Mouse (Mus musculus) left cerebral cortex, postnatal 25 days (tissue): Measurements from ENCODE around the gene Rsg1. TPM values are rescaled to one million over a fixed set of nuclear protein-coding genes. Genes with fewer than 3 reads are reported as not detected.

Experiments used
- DNase-seq, 2 experiments: peaks; one replicate each; pipeline ENCODE4 v3.0.0; 2022; ENCODE audit warnings: low spot score in 2 of 2, mixed read lengths in 1 of 2
- intact Hi-C: fragments of 180-260 bp; cut with DNase I; formaldehyde crosslinking; loops from one replicate; pipeline ENCODE4 v1.15.1; 2025
- total RNA-seq, 2 experiments: library from RNA; stranded (reverse); gene quantifications; 2 replicates each; pipeline ENCODE4 v1.2.3; 2021

The Rsg1 gene
- total RNA-seq, result 1 to 10 TPM; 2.5 to 3.2 TPM

DNA sequence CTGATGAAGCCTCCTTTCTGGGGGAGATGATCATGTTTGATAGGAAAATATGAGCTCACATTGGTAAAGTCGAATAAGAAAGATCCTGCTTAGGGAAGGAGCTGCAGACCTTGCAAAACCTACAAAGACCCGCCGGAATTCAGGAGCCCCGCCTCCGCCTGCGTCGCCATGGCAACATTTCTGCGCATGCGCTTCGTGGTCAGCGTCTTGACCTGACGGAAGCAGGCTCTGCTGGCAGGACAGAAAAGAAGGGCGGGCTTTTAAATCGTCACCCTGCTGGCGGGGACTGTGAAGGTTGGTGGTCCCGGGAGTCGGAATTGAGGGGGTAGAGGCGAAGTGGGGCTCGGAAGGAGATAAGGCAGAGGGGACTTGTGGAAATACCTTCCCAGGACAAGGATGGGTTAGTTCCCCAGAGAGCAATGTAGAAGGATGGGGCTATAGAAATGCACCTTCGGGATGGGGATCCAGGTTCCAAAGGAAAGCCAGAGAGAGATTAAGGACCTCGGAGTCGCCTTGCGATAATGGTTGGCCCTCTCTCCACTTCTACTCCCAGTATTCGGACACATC, at the start of gene Rsg1:
Gene Rsg1, plus strand, starts transcription at position 187 of the 567 bp plus-strand sequence.
- DNase-seq, result peak; percentile 93 to 96
- intact Hi-C loops, result loop anchor here (5.0 kb wide), 1 partner anchor 53 kb away; no protein-coding TSS in a partner anchor

DNA sequence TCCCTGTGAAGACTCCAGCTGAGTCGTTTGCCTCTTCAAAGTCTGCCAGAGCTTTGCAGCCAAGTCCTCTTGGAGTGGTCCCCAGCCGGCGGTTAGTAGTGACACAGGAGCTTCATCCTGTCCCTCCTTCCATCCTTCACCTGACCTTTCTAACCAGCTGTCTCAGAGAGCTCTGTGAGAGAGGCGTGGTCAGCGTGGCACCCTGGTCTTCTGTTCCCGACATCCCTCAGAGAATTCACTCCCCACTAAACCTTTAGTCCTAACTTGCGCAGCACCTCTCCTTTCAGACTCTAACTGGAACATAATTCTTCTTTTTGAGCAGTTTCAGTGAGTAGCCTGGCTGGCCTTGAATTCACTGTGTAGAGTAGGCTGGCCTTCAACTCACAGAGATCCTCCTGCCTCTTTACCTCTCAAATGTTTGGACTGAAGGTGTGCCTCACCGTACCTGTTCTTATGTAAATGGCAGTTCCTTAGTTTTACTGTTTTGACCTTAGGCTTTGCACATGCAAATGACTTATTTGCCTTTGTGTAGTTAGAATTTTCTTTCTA, 47.9 kb upstream of the Rsg1 start:
- DNase-seq, result no peak
- intact Hi-C loops, result no loop called here

DNA sequence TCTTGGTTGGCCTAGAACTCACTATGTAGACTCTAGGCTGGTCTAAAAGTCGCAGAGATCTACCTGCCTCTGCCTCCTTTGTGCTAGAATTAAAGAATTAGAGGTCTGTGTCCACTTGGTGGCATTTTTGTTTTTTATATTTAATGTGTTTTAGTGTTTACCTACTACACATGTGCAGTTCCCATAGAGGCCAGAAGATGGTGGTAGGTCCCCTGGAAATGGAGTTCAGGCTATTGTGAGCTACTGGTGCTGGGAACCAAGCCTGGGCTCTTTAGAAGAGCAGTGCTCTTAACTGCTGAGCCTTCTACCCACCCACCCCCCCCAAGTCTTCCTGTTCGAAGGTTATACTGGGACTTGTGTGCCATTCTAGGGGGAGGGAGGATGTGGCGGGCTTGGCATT, 46.6 kb upstream of the Rsg1 start:
- intact Hi-C loops, result no loop called here
- no peak for DNase-seq

DNA sequence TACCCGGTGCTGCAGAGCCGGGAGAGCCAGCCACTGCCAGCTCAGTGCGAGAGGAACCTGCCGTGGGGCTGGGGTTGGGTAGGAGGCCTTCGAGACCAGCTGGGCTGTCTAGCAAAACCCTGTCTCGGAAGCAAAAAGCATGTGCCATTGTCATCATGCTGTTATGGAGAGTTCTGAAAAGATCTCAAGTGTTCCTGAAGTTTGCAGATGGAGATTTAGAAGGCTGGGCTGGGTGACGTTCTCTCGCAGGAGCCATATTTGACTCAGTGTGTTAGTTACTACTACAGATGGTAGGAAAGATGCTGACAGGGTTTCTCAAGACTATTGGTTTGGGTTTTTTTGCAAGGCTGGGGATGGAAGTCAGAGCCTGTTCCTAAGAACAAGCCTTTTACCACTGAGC, 41.6 kb upstream of the Rsg1 start:
- intact Hi-C loops, result no loop called here
- peak in 1 of 2 experiments; percentile 41 for DNase-seq

DNA sequence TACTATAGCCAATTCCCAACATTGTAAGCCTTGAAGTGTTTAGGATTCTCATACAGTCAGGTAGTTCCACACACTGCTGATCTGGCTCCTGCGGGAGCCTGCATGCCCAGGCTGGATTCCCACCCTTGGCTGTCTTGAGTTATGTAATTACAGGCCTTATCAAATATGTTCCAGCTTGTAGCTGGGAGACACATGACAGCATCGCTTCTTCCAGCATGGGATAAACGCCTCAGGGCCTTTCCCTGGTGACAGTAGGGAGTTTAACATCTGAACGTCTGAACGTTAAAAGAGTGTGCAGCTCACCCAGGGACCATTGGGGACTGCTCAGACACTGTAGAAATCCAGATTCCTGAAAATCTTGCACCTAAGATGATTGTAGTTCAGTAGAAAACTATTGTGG, 38.0 kb upstream of the Rsg1 start:
- intact Hi-C loops, result loop anchor here (5.0 kb wide), 1 partner anchor 33 kb away; no protein-coding TSS in a partner anchor
- DNase-seq, result peak in 1 of 2 experiments; percentile 14

DNA sequence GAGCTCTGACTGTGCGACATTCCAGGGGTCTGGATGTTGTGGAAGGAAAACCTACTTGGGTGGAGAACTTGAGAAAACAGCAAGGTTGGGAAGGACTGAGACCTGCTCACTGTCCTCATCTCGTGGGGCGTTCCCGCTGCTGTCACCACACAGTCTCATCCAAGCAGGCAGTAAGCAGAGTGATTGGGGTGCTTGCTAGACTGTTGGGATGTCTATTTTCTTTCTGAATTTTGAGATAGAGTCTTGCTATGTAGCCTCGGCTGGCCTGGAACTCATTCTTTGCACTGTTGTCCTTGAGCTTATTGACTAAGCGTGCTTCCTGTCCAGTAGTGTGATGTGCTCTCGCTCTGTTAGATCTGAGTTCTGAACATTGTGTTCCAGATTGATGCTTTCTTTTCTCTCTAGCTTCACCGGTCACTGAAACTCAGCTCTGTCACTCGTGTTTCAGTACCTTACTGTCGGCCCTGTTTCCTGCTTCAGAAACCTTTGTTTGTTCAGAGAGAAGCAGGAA, 37.4 kb upstream of the Rsg1 start:
- intact Hi-C loops, result loop anchor here (5.0 kb wide), 1 partner anchor 34 kb away; no protein-coding TSS in a partner anchor
- no peak for DNase-seq

DNA sequence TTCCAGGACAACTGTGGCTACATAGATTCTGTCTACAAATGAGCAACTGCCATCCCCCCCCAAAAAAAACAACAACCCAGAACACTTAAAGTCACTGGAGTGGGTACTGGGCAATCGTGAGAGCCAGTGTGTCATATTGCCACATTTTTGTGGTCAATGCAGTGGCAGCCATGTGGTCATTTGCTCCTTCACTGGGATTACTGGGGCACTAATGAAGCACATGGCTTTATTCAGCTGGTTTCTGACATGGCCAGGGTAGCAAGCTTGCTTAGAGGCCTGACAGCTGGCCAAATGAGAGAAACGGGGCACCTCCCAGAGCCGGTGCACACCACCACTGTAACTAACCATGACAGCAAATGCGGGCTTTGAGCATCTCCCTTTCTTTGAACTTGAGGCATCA, 35.3 kb upstream of the Rsg1 start:
- DNase-seq, result no peak
- intact Hi-C loops, result loop anchor here (5.0 kb wide), 1 partner anchor 36 kb away; no protein-coding TSS in a partner anchor

DNA sequence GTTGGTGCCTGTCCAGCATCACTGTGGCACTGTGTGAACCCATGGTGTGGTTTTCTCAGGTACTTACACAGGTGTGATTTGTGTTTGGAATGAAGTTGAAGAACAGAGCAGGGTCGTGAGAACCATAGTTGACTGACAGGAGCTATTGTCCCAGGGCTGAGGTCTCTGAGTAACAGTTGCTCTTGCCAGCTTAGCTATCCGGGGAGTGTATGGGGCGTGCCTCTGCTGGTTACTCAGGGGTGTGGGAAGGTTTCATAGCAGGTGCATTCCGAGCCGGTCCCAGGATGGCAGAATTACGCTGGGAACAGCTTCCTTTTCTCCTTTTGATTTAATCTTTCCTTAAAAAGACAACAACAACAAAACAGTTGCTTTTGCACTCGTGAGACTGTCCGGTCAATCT, 32.9 kb upstream of the Rsg1 start:
- no peak for DNase-seq
- intact Hi-C loops, result no loop called here

DNA sequence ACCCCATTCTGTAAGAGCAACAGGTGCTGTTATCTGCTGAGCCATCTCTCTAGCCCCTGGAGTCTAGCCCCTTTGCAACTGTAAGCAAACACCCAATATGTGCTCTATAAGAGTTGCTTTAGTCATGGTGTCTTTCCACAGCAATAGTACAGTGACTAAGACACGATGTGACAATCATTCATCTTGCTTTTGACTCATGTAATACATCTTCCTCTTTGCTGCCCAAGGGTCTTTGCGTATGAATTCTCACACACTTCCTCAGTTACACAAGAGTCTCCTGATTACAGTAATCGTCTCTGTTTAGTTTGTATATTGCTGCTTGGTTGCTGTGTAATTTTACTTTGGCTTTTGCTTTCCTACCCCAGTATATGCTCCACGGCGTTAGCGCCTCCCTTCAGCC, 31.8 kb upstream of the Rsg1 start:
- DNase-seq, result no peak
- intact Hi-C loops, result no loop called here

DNA sequence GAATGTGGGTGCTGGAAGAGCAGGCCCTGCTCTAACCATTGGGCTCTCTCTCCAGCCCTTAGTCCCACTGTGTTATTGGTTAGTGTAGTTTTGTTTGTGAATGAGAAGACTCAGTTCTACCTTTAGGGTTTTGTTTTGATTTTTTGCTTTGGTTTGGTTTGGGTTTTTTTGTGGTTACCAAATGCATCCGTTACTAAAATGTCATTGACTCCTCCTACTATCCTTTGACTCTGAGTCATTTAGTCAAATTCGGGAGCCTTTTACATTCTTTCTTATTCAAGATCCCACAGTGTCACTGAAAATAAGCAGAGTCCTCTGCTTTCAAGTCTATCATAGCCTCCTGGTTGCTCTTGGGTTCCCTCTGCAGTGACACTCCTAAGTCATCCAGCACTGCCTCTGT, 29.8 kb upstream of the Rsg1 start:
- no peak for DNase-seq
- intact Hi-C loops, result no loop called here

DNA sequence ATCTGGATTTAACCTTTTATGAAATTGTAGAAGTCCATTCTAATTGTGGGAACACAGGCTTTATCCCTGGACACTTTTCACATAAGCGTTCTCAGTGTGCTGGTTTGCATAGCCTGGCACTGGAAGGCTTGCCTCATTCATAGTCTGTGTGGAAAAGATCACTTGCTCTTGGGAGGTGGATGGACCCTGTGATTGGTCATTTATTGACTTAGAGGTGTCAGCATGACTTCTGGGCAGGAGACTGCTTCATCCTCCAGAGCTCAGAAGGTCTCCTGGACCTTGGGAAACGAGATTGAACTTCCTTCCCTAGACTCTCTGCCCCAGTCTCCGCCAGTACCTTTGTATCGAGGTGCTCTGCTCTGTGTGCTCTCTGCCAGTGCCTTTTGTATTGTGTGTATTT, 29.3 kb upstream of the Rsg1 start:
- intact Hi-C loops, result no loop called here
- no peak for DNase-seq

DNA sequence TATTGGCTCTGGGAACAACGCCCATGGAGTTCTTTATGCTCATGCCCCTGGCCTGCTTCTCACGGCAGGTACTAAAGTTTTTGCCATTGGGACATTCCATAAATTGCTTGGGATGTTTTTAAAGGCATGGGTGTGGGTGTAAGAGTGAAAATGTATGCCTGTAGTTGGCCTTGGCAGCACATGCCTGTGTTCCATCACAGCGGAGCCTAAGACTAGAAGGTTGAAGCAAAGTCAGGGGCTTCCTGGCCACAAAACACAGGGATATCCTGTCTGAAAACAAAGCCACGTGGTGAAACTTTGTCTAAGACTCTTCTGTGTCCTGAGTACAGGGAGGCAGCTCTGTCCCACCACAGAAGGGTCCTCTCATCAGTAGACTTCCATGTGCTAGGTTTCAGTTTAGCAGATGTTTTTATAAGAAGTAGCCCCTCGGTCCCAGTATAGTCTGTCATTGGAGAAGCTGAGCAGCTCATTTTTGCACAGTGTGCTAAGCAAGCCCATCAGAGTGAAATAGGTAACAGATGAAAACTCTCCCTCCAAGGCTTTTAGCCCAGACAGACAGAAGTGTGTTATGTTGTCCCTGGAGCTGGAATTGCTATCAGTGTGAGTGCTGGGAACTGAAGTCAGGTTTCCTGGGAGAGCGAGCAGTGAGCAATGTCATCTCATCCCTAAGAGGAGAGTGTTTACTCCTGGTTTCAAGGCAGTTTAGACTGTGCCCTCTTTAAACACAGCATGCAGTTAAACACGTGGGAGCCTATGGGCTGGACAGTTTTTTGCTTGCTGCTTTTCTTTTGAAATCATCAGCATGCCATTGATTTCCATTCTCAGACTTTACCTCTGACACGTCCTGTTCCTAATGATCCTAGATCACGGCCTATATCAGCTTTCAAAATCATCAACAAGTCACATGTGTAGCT, 26.6 kb upstream of the Rsg1 start:
- intact Hi-C loops, result no loop called here
- DNase-seq, result no peak

DNA sequence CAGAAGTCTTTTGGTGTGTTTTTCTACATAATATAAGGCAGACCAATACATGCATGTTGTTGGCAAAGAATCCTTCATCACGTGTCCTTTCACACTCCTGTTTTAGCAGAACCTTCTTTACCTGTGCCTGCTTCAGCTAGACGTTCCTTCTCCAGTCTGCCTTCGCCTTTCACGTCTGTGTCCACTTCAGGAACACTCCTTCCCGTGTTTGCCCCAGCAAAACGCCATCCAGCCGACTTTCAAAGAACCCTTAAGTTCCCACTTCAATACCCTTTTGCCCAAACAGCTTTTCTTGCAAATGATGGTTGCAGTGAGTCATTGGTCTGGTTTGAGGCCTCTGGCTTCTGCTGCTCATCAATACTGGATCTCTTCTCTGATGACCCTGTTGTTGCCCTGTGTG, 22.5 kb upstream of the Rsg1 start:
- intact Hi-C loops, result no loop called here

DNA sequence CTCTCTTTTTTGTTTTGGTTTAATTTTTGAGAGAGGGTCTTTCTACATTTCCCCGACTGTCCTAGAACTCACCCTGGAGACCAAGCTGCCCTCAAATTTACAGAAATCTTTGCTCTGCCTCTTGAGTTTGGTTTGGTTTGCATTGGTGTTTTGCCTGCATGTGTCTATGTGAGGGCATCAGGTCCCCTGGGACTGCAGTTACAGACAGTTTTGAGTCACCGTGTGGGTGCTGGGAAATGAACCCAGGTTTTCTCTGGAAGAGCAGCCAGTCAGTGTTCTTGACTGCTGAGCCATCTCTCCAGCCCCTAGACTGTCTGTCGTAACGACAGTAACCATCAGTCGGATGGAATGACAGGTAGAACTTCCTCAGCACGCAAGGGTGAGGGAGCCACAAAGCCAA, 19.2 kb upstream of the Rsg1 start:
- intact Hi-C loops, result no loop called here
- DNase-seq, result no peak

More for the DNA sequence above, 22.5 kb upstream of the Rsg1 start:
- DNase-seq, result no peak

DNA sequence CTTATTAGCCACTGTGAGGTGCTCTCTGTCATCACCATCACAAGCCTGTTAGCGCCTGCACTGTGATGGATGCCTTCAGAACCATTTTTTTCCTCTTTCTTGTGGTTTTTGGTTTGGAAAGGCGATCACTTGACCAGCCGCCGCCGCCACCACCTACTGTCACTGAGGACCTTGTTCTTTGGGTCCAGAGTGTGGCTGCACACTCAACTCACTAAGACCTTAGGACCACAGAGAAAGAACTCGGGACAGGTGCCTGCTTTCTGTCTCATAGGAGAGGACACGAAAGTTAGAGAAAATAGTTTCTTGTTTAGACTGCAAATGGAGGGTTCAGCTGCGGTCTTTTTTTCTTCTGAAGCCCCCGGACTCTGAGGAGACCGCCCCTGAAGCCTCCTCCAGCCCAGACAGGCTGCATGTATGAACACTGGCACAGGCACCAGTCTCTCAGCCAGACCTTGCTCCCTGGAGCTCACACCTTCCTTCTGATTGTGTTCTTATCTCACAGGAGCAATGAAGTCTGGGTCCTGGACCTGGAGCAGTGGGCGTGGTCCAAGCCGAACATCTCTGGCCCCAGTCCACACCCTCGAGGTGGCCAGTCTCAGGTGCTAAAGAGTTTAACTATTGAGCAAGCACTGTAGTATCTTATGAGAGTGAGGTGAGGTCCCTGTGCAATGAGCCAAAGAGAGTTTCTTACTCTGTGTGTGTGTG, 16.6 kb upstream of the Rsg1 start:
- intact Hi-C loops, result no loop called here
- DNase-seq, result no peak

DNA sequence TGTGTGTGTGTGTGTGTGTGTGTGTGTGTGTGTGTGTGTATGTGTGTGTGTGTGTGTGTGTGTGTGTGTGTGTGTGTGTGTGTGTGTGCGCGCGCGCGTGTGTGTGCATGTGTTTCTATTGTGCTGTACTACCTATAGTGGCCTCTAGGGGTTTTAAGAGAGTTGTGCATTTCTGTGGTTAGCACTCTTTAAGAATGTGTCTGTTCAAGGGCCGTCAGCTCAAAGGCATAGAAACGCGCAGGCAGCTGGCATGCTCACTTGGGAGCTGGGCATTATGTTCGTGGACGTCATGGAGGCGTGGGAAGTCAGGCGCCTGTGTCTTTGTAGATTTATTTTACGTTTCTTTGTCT, 16.1 kb upstream of the Rsg1 start:
- no peak for DNase-seq

DNA sequence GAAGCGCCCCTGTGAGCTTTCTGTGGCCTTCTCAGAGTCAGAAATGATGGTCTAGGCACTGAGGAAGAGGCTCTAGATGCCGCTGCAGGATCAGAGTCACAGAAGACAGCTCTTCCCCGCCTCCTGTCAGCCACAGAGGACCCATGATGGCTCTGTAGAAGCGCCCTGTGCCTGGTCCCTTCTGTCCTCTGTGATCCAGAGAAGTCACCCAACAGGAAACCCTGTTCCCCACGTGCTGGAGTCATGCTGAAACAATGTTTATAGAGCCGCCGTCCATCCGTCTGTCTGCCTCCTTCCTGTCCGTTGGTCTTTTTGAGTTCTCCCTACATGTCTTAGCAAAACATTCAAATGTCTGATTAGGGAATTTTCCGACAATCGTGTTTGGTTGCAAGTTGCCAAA, 12.8 kb upstream of the Rsg1 start:
- intact Hi-C loops, result loop anchor here (10.0 kb wide), 1 partner anchor 56 kb away; the partner anchor contains the start of gene Fbxo42
- DNase-seq, result no peak

More for the DNA sequence above, 16.1 kb upstream of the Rsg1 start:
- intact Hi-C loops, result no loop called here

DNA sequence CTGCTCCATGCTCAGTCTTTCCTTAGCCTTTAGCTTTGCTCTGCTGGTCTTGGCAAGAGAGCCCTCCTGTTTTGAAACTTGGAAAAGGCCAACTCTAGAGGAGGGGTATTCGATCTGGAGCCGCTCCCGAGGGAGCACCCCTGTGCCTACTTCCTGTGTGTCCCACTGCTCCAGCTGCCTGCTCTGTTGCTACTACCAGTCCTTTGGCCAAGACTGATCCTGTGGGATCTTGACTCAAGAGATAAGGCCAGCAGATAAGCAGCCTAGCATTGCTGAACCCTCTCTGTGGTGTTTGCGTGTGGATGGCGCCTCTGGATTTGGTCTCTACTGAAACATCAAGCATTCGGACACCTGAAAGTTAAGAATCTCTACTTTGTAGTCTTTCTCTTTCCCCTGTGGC, 11.6 kb upstream of the Rsg1 start:
- no peak for DNase-seq
- intact Hi-C loops, result loop anchor here (10.0 kb wide), 1 partner anchor 57 kb away; the partner anchor contains the start of gene Fbxo42

DNA sequence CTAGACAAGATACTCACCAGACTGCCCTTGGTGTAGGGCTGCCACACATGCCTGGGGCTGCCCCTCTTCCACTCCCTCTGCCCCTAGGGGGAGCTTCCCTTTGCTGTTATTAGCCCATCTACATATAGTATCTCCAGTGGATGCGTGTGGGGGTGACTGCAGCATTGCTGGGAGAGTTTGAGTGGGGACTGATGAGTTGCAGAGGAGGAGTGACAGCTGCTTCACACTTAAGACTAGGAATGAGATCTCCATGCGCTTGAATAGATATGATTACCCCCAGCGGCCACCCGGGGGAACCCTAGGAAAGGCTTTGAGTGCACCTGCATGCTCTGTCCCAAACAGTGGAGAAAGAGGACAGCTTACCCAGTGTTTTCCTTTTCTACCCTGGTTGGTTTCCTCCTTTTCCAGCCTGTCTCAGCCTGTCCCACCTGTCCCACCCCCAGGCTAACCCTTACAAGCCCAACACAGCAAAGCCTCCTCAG, 9.1 kb upstream of the Rsg1 start:
- intact Hi-C loops, result loop anchor here (2.0 to 10.0 kb wide), 2 partner anchors 60 to 156 kb away; partner anchors contain the start of gene Fbxo42

More for the DNA sequence above, 9.1 kb upstream of the Rsg1 start:
- DNase-seq, result peak; percentile 26 to 67
